Comparison of ENCODE assay signal across 18 mouse cellular contexts in genomic region chr15:93368558-93368957, GRCm38 (mm10). TPM values are rescaled to one million over a fixed set of nuclear protein-coding genes. Genes with fewer than 3 reads are reported as not detected.
DNase-seq lines count a peak whose midpoint lies in the region; ATAC-seq and TF ChIP-seq lines count a peak whose summit lies in the region.
"Had no signal": no experiment of that assay in that cellular context is flagged by ENCODE, and none has a peak within 500 bp of the region (broad histone marks: within the 10 kb centered on the region; RNA-seq: fewer than 3 reads in every experiment).

No protein-coding gene starts in this region.

- ATAC-seq in Patski, result peak; percentile 60
- peak; percentile 79 for ATAC-seq in kidney, postnatal 0 days (replicated peaks; ENCODE audit: low FRiP score, low read depth)
- ATAC-seq: forebrain, embryonic 16.5 days; hindbrain, embryonic 16.5 days; intestine, embryonic 15.5 days had no signal

- no peaks in the 10 kb centered on the region for H3K36me3 ChIP-seq in kidney, postnatal 0 days (ENCODE audit: insufficient read depth, low read length)
- H3K36me3 ChIP-seq: embryonic facial prominence, embryonic 10.5 days; forebrain, embryonic 10.5 days; hindbrain, embryonic 10.5 days; intestine, embryonic 15.5 days; midbrain, embryonic 12.5 days had no signal

- DNase-seq in kidney, adult 18-20 months, result peak; percentile 5
- DNase-seq in kidney, adult 11 months, result no peak
- DNase-seq in NIH3T3 (ENCODE audit: low read depth) (peak; percentile 12), Patski (ENCODE audit: low read depth, low spot score) (no peak)
- DNase-seq in kidney, postnatal 0 days (ENCODE audit: low spot score), result peak; percentile 82
- no peak for DNase-seq in left cerebral cortex, postnatal 10 days (ENCODE audit: extremely low spot score in 1 of 2, low spot score in 2 of 2)
- no peak for DNase-seq in urinary bladder, postnatal 25 days (ENCODE audit: low spot score)
- DNase-seq in cerebellum, adult 8-10 months, result no peak
- DNase-seq: adrenal gland, postnatal 25 days; cerebellum, adult 9-11 months; gastrocnemius, postnatal 10 days had no signal

- no peak for TF ChIP-seq CTCF in Patski (IDR thresholded peaks at IDR 0.05)
- TF ChIP-seq CTCF in kidney, postnatal 0 days (IDR thresholded peaks at IDR 0.05; ENCODE audit: low read depth), result no peak

- intact Hi-C loops in left cerebral cortex, postnatal 10 days (cut with DNase I), result no loop called here

- H3K9me3 ChIP-seq in kidney, postnatal 0 days (replicated peaks; ENCODE audit: low read length), result no peaks in the 10 kb centered on the region
- H3K9me3 ChIP-seq: embryonic facial prominence, embryonic 10.5 days; forebrain, embryonic 10.5 days; hindbrain, embryonic 10.5 days; intestine, embryonic 15.5 days; midbrain, embryonic 12.5 days had no signal

- 11% methylated on average over 9 of the region's 9 CpGs for WGBS in kidney, postnatal 0 days

- H3K4me1 ChIP-seq in kidney, postnatal 0 days (replicated peaks; ENCODE audit: insufficient read depth, low read length), result 0 out of 2 replicates have a peak, but pooled peaks cover 3% of the 10 kb centered on the region
- H3K4me1 ChIP-seq: embryonic facial prominence, embryonic 10.5 days; forebrain, embryonic 10.5 days; hindbrain, embryonic 10.5 days; intestine, embryonic 15.5 days; midbrain, embryonic 12.5 days had no signal

- H3K4me3 ChIP-seq in kidney, postnatal 0 days (replicated peaks; ENCODE audit: low read depth, low read length), result no peak overlapping the region
- H3K4me3 ChIP-seq: embryonic facial prominence, embryonic 10.5 days; forebrain, embryonic 10.5 days; hindbrain, embryonic 10.5 days; intestine, embryonic 15.5 days; midbrain, embryonic 12.5 days had no signal

- no peak overlapping the region for H3K9ac ChIP-seq in kidney, postnatal 0 days (ENCODE audit: low read depth, low read length)
- H3K9ac ChIP-seq: intestine, embryonic 15.5 days; midbrain, embryonic 12.5 days had no signal

- no peaks in the 10 kb centered on the region for H3K27me3 ChIP-seq in Patski
- no peaks in the 10 kb centered on the region for H3K27me3 ChIP-seq in kidney, postnatal 0 days (ENCODE audit: insufficient read depth, low read length)
- H3K27me3 ChIP-seq: intestine, embryonic 15.5 days; midbrain, embryonic 12.5 days had no signal

- in situ Hi-C loops in Patski (cut with MboI; ENCODE audit: low pct_unique_long_range_greater_than_20kb), result no loop called here

- H3K4me2 ChIP-seq in kidney, postnatal 0 days (ENCODE audit: low read length), result peak overlapping the region; percentile 23
- H3K4me2 ChIP-seq: intestine, embryonic 15.5 days; midbrain, embryonic 12.5 days had no signal

- CTCF ChIA-PET in Patski (lab: Charles Lee), result interaction anchor here (1.3 kb wide), 1 partner anchor 23 kb away, joined by 3 read pairs; no protein-coding TSS in a partner anchor

- POLR2A ChIA-PET in Patski (lab: Charles Lee), result no interaction called here

- H3K27ac ChIP-seq in kidney, postnatal 0 days, result no peak overlapping the region
- H3K27ac ChIP-seq: embryonic facial prominence, embryonic 10.5 days; forebrain, embryonic 10.5 days; hindbrain, embryonic 10.5 days; intestine, embryonic 15.5 days; midbrain, embryonic 12.5 days had no signal

RNA-seq across cellular contexts. Expression of gene Zcrb1, which starts 29.6 kb away (rescaled TPM):
- 118 TPM for polyA plus RNA-seq in Patski (2021)
- 131 and 136 TPM in 2 replicates for polyA plus RNA-seq in kidney, postnatal 0 days (2015; fragmentation: Nextera tagmentation; extraction: Ambion mirVana)
- 10 to 100 TPM; 77.6 to 90.7 TPM for total RNA-seq in left cerebral cortex, postnatal 10 days (2021)

RNA-seq across cellular contexts. Expression of gene Pphln1, which starts 29.6 kb away (rescaled TPM):
- polyA plus RNA-seq in Patski (2021), result 36.9 TPM
- 32.4 and 35.9 TPM in 2 replicates for polyA plus RNA-seq in kidney, postnatal 0 days (2015; fragmentation: Nextera tagmentation; extraction: Ambion mirVana)
- 10 to 100 TPM; 30.8 to 35.8 TPM for total RNA-seq in left cerebral cortex, postnatal 10 days (2021)

RNA-seq across cellular contexts. Expression of gene Yaf2, which starts 31.8 kb away (rescaled TPM):
- 56.5 TPM for polyA plus RNA-seq in Patski (2021)
- 105 and 106 TPM in 2 replicates for polyA plus RNA-seq in kidney, postnatal 0 days (2015; fragmentation: Nextera tagmentation; extraction: Ambion mirVana)
- 10 to 100 TPM; 97.5 to 98.5 TPM for total RNA-seq in left cerebral cortex, postnatal 10 days (2021)

Comparison
In these comparisons a context has a peak if more than half of its experiments do, and no peak if none do; other contexts are left out.
1. DNase-seq: peak in kidney, adult 18-20 months (single experiment), NIH3T3 (single experiment) and kidney, postnatal 0 days (single experiment); none in kidney, adult 11 months (single experiment), Patski (single experiment), left cerebral cortex, postnatal 10 days (0 of 2), urinary bladder, postnatal 25 days (single experiment) and cerebellum, adult 8-10 months (single experiment).